In the genomic region with DNA sequence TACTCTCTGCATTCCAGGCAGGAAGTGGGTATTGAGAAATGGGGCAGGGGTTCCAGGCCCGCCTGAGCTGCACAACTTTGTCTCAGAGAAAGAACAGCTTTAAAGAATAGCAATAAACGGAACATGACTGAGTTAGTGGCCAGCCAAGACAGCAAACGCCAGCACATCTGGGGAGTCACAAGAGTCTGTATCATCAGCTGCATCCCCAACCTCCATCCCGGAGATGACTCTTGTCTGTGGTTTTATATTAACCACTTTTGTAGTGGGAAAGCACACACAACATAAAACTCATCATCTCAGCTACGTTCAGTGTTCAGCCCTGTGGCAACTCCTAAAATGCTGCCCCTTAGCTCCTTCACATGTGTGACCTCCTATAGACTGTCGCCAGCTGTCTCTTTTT, we compare ENCODE assay signal across 21 mouse cellular contexts.
"Had no signal": no experiment of that assay in that cellular context is flagged by ENCODE, and none has a peak within 500 bp of the region (broad histone marks: within the 10 kb centered on the region; RNA-seq: fewer than 3 reads in every experiment).

No protein-coding gene starts in this region.

- H3K9ac ChIP-seq: limb, embryonic 15.5 days; liver, embryonic 12.5 days; liver, embryonic 15.5 days; lung, embryonic 15.5 days had no signal

- H3K4me2 ChIP-seq: limb, embryonic 15.5 days; liver, embryonic 12.5 days; liver, embryonic 15.5 days; lung, embryonic 15.5 days; midbrain, embryonic 11.5 days had no signal

- ATAC-seq: intestine, embryonic 16.5 days; liver, embryonic 12.5 days had no signal

- H3K4me1 ChIP-seq: limb, embryonic 15.5 days; liver, embryonic 12.5 days; liver, embryonic 15.5 days had no signal

- H3K36me3 ChIP-seq: limb, embryonic 15.5 days; liver, embryonic 12.5 days; liver, embryonic 15.5 days; lung, embryonic 15.5 days had no signal

- H3K27me3 ChIP-seq: limb, embryonic 15.5 days; lung, embryonic 15.5 days had no signal

- DNase-seq: kidney, adult 18-20 months; kidney, adult 9 months; kidney, postnatal 14 days; layer of hippocampus, adult 9-11 months; lung, adult 18-20 months; lung, postnatal 10 days; lung, postnatal 36 days; midbrain, embryonic 14.5 days; right cerebral cortex, postnatal 14 days; right cerebral cortex, postnatal 4 days; thymus, adult 2 months; thymus, postnatal 14 days; thymus, postnatal 4 days had no signal

- H3K27ac ChIP-seq: layer of hippocampus, adult 2 months; limb, embryonic 15.5 days; liver, embryonic 12.5 days; liver, embryonic 15.5 days; lung, embryonic 15.5 days; stomach, postnatal 0 days had no signal

- H3K9me3 ChIP-seq: limb, embryonic 15.5 days; liver, embryonic 12.5 days; liver, embryonic 15.5 days; lung, embryonic 15.5 days had no signal

- H3K4me3 ChIP-seq: layer of hippocampus, adult 2 months; limb, embryonic 15.5 days; liver, embryonic 12.5 days; liver, embryonic 15.5 days; lung, embryonic 15.5 days had no signal
